Mouse (Mus musculus) ES-E14 (cell line): ENCODE measurements around the gene Noxa1. TPM values are rescaled to one million over a fixed set of nuclear protein-coding genes. Genes with fewer than 3 reads are reported as not detected.
A peak's percentile ranks its signal among the peaks of the same experiment; 100 is the strongest.

Source experiments
- DNase-seq: peaks from one replicate; pipeline ENCODE4 v3.0.0-alpha.2; 2013; ENCODE audit warnings: low read depth, low spot score
- H3K27ac ChIP-seq: 2 replicates; pipeline ENCODE4 v1.5.1; 2012; ENCODE audit warnings: low read depth, mild to moderate bottlenecking, low read length, moderate library complexity, mixed read lengths; ENCODE audit not compliant: poor library complexity, insufficient read depth, severe bottlenecking
- H3K36me3 ChIP-seq: 2 replicates; pipeline ENCODE4 v1.6.1; 2012; ENCODE audit warnings: mild to moderate bottlenecking, low read length, moderate library complexity, mixed read lengths; ENCODE audit not compliant: control insufficient read depth, poor library complexity, insufficient read depth, severe bottlenecking
- H3K4me1 ChIP-seq, 2 experiments: fragments of 150-350 bp in 1 of 2; sonication (generic) in 1 of 2; 2 replicates each; pipeline ENCODE4 v1.6.1; 2012; ENCODE audit warnings: low read length in 2 of 2, mild to moderate bottlenecking in 1 of 2, mixed read lengths in 1 of 2; ENCODE audit not compliant: control insufficient read depth in 2 of 2, insufficient read depth in 2 of 2, poor library complexity in 1 of 2
- H3K4me3 ChIP-seq, 2 experiments: fragments of 150-350 bp in 1 of 2; sonication (generic) in 1 of 2; 2 replicates each; pipeline ENCODE4 v1.5.1; 2012; ENCODE audit warnings: low read length in 2 of 2, low read depth in 1 of 2, mild to moderate bottlenecking in 1 of 2, mixed read lengths in 1 of 2; ENCODE audit not compliant: insufficient read depth in 1 of 2, poor library complexity in 1 of 2, severe bottlenecking in 1 of 2
- H3K9ac ChIP-seq: 2 replicates; pipeline ENCODE4 v1.6.1; 2012; ENCODE audit warnings: low read depth, mild to moderate bottlenecking, low read length, mixed read lengths; ENCODE audit not compliant: poor library complexity, insufficient read depth, severe bottlenecking
- H3K9me3 ChIP-seq: fragments of 150-350 bp; sonication (generic); 2 replicates; pipeline ENCODE4 v1.6.1; 2012; ENCODE audit warnings: low read depth, mild to moderate bottlenecking, low read length; ENCODE audit not compliant: control insufficient read depth, insufficient read depth
- CHD2 ChIP-seq: IDR thresholded peaks from 2 replicates; pipeline ENCODE4 v1.6.1; 2014; ENCODE audit warnings: mild to moderate bottlenecking, low read depth, low read length, inconsistent platforms
- HCFC1 ChIP-seq: IDR thresholded peaks from 2 replicates; pipeline ENCODE4 v1.6.1; 2012; ENCODE audit warnings: low read length, inconsistent platforms, borderline replicate concordance; ENCODE audit not compliant: insufficient read depth
- MAFK ChIP-seq: IDR thresholded peaks from 2 replicates; pipeline ENCODE4 v1.6.1; 2014; ENCODE audit warnings: mild to moderate bottlenecking, low read depth, low read length, inconsistent platforms; ENCODE audit not compliant: insufficient read depth
- ZC3H11A ChIP-seq: IDR thresholded peaks from 2 replicates; pipeline ENCODE4 v1.6.1; 2012; ENCODE audit warnings: low read depth, mild to moderate bottlenecking, inconsistent platforms, low read length, borderline replicate concordance
- ZNF384 ChIP-seq: IDR thresholded peaks from 2 replicates; pipeline ENCODE4 v1.6.1; 2012; ENCODE audit warnings: low read depth, low read length, inconsistent platforms
- in situ Hi-C, 2 experiments: fragments of 600-800 bp; cut with MboI; formaldehyde crosslinking; loops; one replicate each; pipeline ENCODE4 v1.15.1; 2025; ENCODE audit warnings: low sequenced_read_pairs in 2 of 2, inconsistent platforms in 1 of 2; ENCODE audit not compliant: unreplicated experiment in 2 of 2
- total RNA-seq: library from RNA; depleted of rRNA; stranded (reverse); fragments of 300-350 nt; gene quantifications from 2 replicates; pipeline ENCODE4 v1.2.3, GENCODE M21; 2012

Gene Noxa1
- total RNA-seq, 1 experiment, result 0.22 TPM

- no peaks in the 10 kb centered on the region for H3K36me3 ChIP-seq
- in situ Hi-C loops, result no loop called here
- H3K27ac ChIP-seq, result no peak overlapping the region
- DNase-seq, result no peak
- TF ChIP-seq ZNF384 (no peak), ZC3H11A (no peak), CHD2 (no peak), MAFK (no peak), HCFC1 (no peak)
- H3K9me3 ChIP-seq, result no peaks in the 10 kb centered on the region
- 0 out of 4 replicates have a peak overlapping the region, but pooled peaks of 1 of the 2 experiments have one; percentile 13 for H3K4me3 ChIP-seq
- no peak overlapping the region for H3K9ac ChIP-seq
- peaks cover 0 to 5% of the 10 kb centered on the region in 2 experiments; a peak in 1 of 4 replicates for H3K4me1 ChIP-seq
Measured at GRCm38 (mm10) chr2:25094785-25095108, 202 bp downstream of the Noxa1 start.

- Histone ChIP-seq H3K9ac (no peak overlapping the region), H3K4me3 (no peak overlapping the region), H3K36me3 (no peaks in the 10 kb centered on the region), H3K9me3 (no peaks in the 10 kb centered on the region), H3K27ac (no peak overlapping the region), H3K4me1 (no peaks in the 10 kb centered on the region)
- no peak for TF ChIP-seq CHD2
- TF ChIP-seq ZC3H11A, result no peak
- TF ChIP-seq HCFC1, result no peak
- TF ChIP-seq ZNF384, result no peak
- no peak for TF ChIP-seq MAFK
- DNase-seq, result no peak
- in situ Hi-C loops, result no loop called here
Measured at GRCm38 (mm10) chr2:25088636-25089035, 6.3 kb downstream of the Noxa1 start.

DNA sequence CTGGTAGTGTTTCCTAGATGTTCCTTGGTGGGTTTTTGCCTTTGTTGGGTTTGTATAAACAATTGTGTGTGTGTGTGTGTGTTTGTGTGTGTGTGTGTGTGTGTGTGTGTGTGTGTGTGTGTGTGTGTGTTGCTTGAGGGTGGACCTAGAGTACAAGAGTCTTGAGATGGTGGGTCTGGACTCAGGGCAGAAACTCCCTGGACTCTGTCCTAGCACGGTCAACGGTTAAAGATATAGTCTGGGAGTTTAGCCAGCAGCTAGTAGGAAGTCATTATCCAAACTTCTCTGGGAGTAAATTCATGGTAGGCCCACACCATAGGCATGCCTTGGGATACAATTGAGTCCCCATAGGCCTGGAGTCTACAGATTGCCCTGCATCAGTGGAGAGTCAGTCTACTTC is 7.1 kb downstream of the Noxa1 start:
- Histone ChIP-seq H3K9ac (no peak overlapping the region), H3K27ac (no peak overlapping the region), H3K9me3 (no peaks in the 10 kb centered on the region), H3K36me3 (no peaks in the 10 kb centered on the region), H3K4me1 (no peaks in the 10 kb centered on the region), H3K4me3 (no peak overlapping the region)
- in situ Hi-C loops, result no loop called here
- no peak for TF ChIP-seq HCFC1
- TF ChIP-seq ZC3H11A, result no peak
- no peak for TF ChIP-seq ZNF384
- TF ChIP-seq MAFK, result no peak
- no peak for TF ChIP-seq CHD2
- DNase-seq, result no peak

- TF ChIP-seq ZNF384 (no peak), ZC3H11A (no peak), HCFC1 (no peak), CHD2 (no peak), MAFK (no peak)
- no peak overlapping the region for H3K27ac ChIP-seq
- no peaks in the 10 kb centered on the region for H3K9me3 ChIP-seq
- no peaks in the 10 kb centered on the region for H3K36me3 ChIP-seq
- no peak overlapping the region for H3K9ac ChIP-seq
- no peaks in the 10 kb centered on the region for H3K4me1 ChIP-seq
- no peak overlapping the region for H3K4me3 ChIP-seq
- no peak for DNase-seq
- in situ Hi-C loops, result no loop called here
Measured at GRCm38 (mm10) chr2:25085571-25085970, 9.4 kb downstream of the Noxa1 start.

GRCm38 (mm10) chr2:25083697-25084096 is 11.3 kb downstream of the Noxa1 start:
- Histone ChIP-seq H3K9ac (no peak overlapping the region), H3K4me3 (no peak overlapping the region), H3K9me3 (no peaks in the 10 kb centered on the region), H3K27ac (no peak overlapping the region), H3K36me3 (no peaks in the 10 kb centered on the region), H3K4me1 (no peaks in the 10 kb centered on the region)
- no peak for DNase-seq
- TF ChIP-seq HCFC1 (no peak), ZNF384 (no peak), ZC3H11A (no peak), CHD2 (no peak), MAFK (no peak)
- in situ Hi-C loops, result no loop called here
